Mouse (Mus musculus): ENCODE measurements around the gene Gpr1. TPM values are rescaled to one million over a fixed set of nuclear protein-coding genes. Genes with fewer than 3 reads are reported as not detected.
A peak's percentile ranks its signal among the peaks of the same experiment; 100 is the strongest.

Gene Gpr1
- polyA plus RNA-seq, 1 experiment from 2014 or later = 0.88 TPM

DNA sequence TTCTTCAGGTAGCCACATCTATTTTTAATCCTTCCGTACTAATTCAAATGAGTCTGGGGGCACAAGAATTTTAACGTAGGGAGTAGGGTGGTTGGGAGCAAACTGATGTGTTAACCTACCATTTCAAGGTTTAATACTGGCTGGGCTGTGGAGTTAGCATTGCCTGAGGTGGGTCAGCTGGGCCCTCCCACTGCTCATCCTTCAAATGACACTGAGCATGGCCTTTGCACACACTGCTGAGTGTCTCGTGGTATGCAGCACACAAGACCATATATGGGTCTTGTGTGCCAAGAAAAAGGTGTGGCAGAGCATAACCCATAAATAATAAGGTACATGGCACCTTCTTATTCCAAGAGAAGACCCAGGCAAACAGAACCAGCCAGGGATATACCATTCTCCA, 6.7 kb downstream of the Gpr1 start:
- Histone ChIP-seq H3K4me2 (ENCODE audit: low read length) (no peak overlapping the region), H3K9me3 (replicated peaks; ENCODE audit: control insufficient read depth, low read length, poor library complexity, severe bottlenecking) (no peaks in the 10 kb centered on the region), H3K4me3 (ENCODE audit: low read depth, low read length) (no peak overlapping the region), H3K36me3 (ENCODE audit: control insufficient read depth, insufficient read depth, low read length) (no peaks in the 10 kb centered on the region), H3K27me3 (ENCODE audit: control insufficient read depth, insufficient read depth, low read depth, low read length) (no peaks in the 10 kb centered on the region), H3K4me1 (ENCODE audit: control insufficient read depth, insufficient read depth, low read length) (peaks cover 16% of the 10 kb centered on the region), H3K9ac (ENCODE audit: low read depth, low read length) (no peak overlapping the region), H3K27ac (ENCODE audit: low read length) (no peak overlapping the region)
- ATAC-seq = no peak
- WGBS = 84% methylated on average over 3 of the region's 3 CpGs

DNA sequence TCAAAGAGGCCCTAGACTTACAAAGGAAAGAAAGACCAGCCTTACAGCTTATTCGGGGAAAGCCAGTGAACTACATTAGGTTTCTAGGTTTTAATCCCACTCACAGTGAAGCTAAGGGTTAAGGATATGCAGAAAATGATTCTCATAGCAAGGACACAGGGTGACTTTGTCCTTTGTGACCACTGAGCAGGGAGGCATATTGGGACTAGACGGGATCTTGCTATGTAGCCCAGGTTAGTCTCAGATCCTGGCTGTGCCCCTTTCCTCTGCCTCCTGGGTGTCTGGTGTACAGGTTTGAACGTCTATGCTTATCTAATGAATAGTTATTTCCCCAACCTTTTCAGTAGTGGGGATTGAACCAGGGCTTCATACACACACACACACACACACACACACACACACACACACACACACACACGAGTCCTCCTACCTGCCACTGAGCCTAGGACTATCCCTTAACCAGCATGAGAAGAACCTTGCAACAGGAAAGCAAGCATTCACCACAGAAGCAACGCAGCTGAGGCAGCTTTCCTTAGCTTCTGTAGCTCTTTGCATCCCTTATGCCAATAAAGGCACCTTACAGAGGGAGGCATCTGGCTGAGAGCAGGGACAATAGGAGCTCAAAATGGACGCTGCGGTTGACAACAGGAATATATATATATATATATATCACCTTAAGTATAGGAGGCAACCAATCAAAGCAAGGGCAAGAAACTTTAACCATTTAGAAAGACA, 9.5 kb downstream of the Gpr1 start:
- WGBS = 7% methylated on average over 7 of the region's 7 CpGs
- H3K27ac ChIP-seq (ENCODE audit: low read length) = peak overlapping the region; percentile 83
- peak overlapping the region; percentile 6; the same call in 1 of the 2 replicates for H3K9ac ChIP-seq (ENCODE audit: low read depth, low read length)
- H3K4me1 ChIP-seq (ENCODE audit: control insufficient read depth, insufficient read depth, low read length) = peaks cover 16% of the 10 kb centered on the region
- H3K27me3 ChIP-seq (ENCODE audit: control insufficient read depth, insufficient read depth, low read depth, low read length) = no peaks in the 10 kb centered on the region
- no peak overlapping the region for H3K4me2 ChIP-seq (ENCODE audit: low read length)
- no peak overlapping the region for H3K4me3 ChIP-seq (ENCODE audit: low read depth, low read length)
- H3K36me3 ChIP-seq (ENCODE audit: control insufficient read depth, insufficient read depth, low read length) = no peaks in the 10 kb centered on the region
- 0 out of 2 replicates have a peak, but pooled peaks have one; percentile 32 for ATAC-seq
- no peaks in the 10 kb centered on the region; the same call in 1 of the 2 replicates for H3K9me3 ChIP-seq (replicated peaks; ENCODE audit: control insufficient read depth, low read length, poor library complexity, severe bottlenecking)

DNA sequence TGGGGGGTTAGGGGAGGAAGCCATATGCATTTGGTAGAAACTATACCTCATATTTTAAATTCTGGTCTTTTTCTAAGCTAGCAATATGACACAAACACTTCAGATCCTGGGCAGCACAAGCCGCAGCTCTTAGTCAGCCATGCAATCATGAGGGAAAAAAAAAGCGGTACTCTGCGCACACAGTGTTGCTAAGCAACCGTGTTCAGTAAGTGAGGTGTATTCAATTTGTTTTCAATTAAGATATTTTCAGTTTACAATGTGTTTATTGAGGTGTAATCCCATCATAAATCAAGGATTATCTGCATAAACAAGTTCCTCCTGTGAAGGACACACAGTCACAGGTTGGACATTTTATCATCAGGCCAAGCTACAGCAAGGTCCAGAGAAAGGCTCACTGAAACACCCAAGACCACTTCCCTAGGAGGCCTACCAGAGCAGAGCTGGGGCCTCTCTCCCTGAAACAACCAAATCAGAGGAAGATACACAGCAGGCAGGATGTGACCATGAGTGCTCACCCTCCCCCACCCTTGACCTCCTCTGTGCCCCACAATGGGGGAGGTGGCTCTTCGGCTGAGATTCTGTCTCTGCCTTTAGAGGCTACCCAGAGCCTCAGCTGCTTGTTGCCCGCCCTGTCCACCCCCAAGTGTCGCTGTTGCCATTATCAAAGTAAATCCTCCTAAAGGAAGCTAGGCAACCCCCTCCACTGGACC, 10.2 kb downstream of the Gpr1 start:
- Histone ChIP-seq H3K4me1 (ENCODE audit: control insufficient read depth, insufficient read depth, low read length) (peaks cover 16% of the 10 kb centered on the region), H3K4me3 (ENCODE audit: low read depth, low read length) (no peak overlapping the region), H3K9me3 (replicated peaks; ENCODE audit: control insufficient read depth, low read length, poor library complexity, severe bottlenecking) (no peaks in the 10 kb centered on the region; the same call in 1 of the 2 replicates), H3K36me3 (ENCODE audit: control insufficient read depth, insufficient read depth, low read length) (no peaks in the 10 kb centered on the region), H3K4me2 (ENCODE audit: low read length) (no peak overlapping the region), H3K27me3 (ENCODE audit: control insufficient read depth, insufficient read depth, low read depth, low read length) (no peaks in the 10 kb centered on the region), H3K9ac (ENCODE audit: low read depth, low read length) (peak overlapping the region; percentile 6; the same call in 1 of the 2 replicates), H3K27ac (ENCODE audit: low read length) (peak overlapping the region; percentile 83)
- 4% methylated on average over 7 of the region's 7 CpGs for WGBS
- peak; percentile 90 for ATAC-seq

DNA sequence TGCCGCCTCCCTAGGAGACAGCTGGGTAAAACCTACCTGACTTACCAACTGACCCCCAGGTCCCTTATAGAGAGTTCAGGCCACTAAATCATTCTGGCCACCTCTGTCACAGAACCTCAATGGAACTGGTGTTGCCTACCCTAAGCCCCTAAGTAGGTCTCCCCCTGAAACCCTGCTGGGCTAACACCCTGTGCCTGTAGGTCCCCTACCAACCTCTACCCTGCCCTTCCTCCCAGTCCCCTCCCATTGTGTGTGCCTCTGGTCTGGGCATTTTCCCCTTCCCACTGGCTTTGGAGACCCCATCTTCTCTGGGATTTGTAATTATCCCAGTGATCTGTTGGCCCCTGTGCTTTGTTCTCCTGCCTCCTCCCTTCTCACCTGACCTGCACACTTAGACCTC, 10.9 kb downstream of the Gpr1 start:
- peaks cover 16% of the 10 kb centered on the region for H3K4me1 ChIP-seq (ENCODE audit: control insufficient read depth, insufficient read depth, low read length)
- 77% methylated on average over 1 of the region's 1 CpGs for WGBS
- no peak overlapping the region for H3K4me2 ChIP-seq (ENCODE audit: low read length)
- no peaks in the 10 kb centered on the region for H3K27me3 ChIP-seq (ENCODE audit: control insufficient read depth, insufficient read depth, low read depth, low read length)
- no peak overlapping the region for H3K4me3 ChIP-seq (ENCODE audit: low read depth, low read length)
- peak; percentile 58 for ATAC-seq
- peak overlapping the region; percentile 83 for H3K27ac ChIP-seq (ENCODE audit: low read length)
- no peaks in the 10 kb centered on the region; the same call in 1 of the 2 replicates for H3K9me3 ChIP-seq (replicated peaks; ENCODE audit: control insufficient read depth, low read length, poor library complexity, severe bottlenecking)
- peak overlapping the region; percentile 3; the same call in 1 of the 2 replicates for H3K9ac ChIP-seq (ENCODE audit: low read depth, low read length)
- no peaks in the 10 kb centered on the region for H3K36me3 ChIP-seq (ENCODE audit: control insufficient read depth, insufficient read depth, low read length)

DNA sequence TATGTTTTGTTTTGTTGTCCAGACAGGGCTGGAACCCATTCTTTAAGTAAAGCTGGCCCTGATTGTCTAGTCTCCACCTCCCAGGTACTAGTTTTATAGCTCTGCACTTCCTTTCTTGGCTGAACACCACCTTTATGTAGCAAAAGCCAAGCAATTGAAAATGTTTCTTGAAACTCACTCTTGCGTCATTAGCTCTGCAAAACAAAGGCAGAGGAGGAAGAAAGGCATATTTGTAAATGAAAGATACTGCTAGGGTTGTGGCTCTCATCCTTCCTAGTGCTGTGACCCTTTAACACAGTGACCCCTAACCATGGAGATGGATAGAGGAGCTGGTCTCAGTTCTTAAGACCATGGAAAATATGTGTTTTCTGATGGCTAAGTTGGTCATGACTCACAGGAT, 12.7 kb downstream of the Gpr1 start:
- no peak overlapping the region for H3K4me3 ChIP-seq (ENCODE audit: low read depth, low read length)
- no peaks in the 10 kb centered on the region for H3K36me3 ChIP-seq (ENCODE audit: control insufficient read depth, insufficient read depth, low read length)
- no peak overlapping the region for H3K27ac ChIP-seq (ENCODE audit: low read length)
- H3K9ac ChIP-seq (ENCODE audit: low read depth, low read length) = no peak overlapping the region
- H3K4me2 ChIP-seq (ENCODE audit: low read length) = no peak overlapping the region
- no peaks in the 10 kb centered on the region for H3K27me3 ChIP-seq (ENCODE audit: control insufficient read depth, insufficient read depth, low read depth, low read length)
- no peak for ATAC-seq
- peaks cover 16% of the 10 kb centered on the region for H3K4me1 ChIP-seq (ENCODE audit: control insufficient read depth, insufficient read depth, low read length)
- no peaks in the 10 kb centered on the region; the same call in 1 of the 2 replicates for H3K9me3 ChIP-seq (replicated peaks; ENCODE audit: control insufficient read depth, low read length, poor library complexity, severe bottlenecking)
- WGBS = 85% methylated on average over 1 of the region's 1 CpGs

DNA sequence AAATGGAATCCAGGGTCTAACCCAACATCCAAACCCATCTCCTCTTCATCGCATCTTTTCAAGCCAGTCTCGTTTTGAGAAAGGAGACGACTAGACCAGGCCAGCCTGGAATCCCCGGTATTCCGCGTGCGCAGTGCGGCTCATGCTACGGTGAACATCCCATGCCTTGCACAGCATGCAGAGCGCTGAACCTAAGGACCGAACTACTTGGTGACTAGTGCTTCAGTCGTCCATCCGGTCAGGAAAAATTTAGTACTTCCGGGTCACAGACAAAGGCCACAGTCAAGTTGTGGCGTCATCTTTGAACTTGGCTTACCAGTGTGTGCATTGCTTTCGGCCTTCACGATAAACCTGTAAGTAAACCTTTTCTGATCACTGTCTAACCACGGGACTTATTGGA, 14.0 kb downstream of the Gpr1 start:
- WGBS = 97% methylated on average over 18 of the region's 18 CpGs

DNA sequence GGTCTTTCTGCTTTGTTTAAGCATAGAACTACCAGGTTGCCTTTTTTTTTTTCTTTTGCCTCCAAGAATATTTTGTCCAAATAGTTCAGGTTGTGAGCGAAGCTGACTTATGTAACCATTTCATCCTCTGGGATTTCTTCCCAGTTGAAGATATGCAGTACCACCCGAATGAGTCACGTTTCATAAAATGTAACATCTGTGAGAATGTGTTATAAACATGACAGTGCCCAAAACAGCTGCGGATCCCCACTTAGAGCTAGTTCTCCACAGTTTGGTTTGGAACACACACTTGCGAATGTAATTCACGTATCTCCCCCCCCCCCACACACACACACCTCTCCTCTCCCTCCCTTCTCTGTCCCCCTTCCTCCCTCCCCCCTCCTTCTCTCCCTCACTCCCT, 15.0 kb downstream of the Gpr1 start:
- Histone ChIP-seq H3K9me3 (replicated peaks; ENCODE audit: control insufficient read depth, low read length, poor library complexity, severe bottlenecking) (no peaks in the 10 kb centered on the region; the same call in 1 of the 2 replicates), H3K36me3 (ENCODE audit: control insufficient read depth, insufficient read depth, low read length) (no peaks in the 10 kb centered on the region), H3K27ac (ENCODE audit: low read length) (no peak overlapping the region), H3K9ac (ENCODE audit: low read depth, low read length) (no peak overlapping the region), H3K27me3 (ENCODE audit: control insufficient read depth, insufficient read depth, low read depth, low read length) (no peaks in the 10 kb centered on the region), H3K4me3 (ENCODE audit: low read depth, low read length) (no peak overlapping the region), H3K4me1 (ENCODE audit: control insufficient read depth, insufficient read depth, low read length) (peaks cover 11% of the 10 kb centered on the region), H3K4me2 (ENCODE audit: low read length) (no peak overlapping the region)
- no peak for ATAC-seq
- WGBS = 91% methylated on average over 6 of the region's 6 CpGs

More for the DNA sequence above, 14.0 kb downstream of the Gpr1 start:
- no peak overlapping the region for H3K9ac ChIP-seq (ENCODE audit: low read depth, low read length)
- no peak for ATAC-seq
- no peak overlapping the region for H3K4me2 ChIP-seq (ENCODE audit: low read length)
- H3K4me1 ChIP-seq (ENCODE audit: control insufficient read depth, insufficient read depth, low read length) = peaks cover 16% of the 10 kb centered on the region
- H3K4me3 ChIP-seq (ENCODE audit: low read depth, low read length) = no peak overlapping the region
- no peak overlapping the region for H3K27ac ChIP-seq (ENCODE audit: low read length)
- no peaks in the 10 kb centered on the region for H3K27me3 ChIP-seq (ENCODE audit: control insufficient read depth, insufficient read depth, low read depth, low read length)
- H3K9me3 ChIP-seq (replicated peaks; ENCODE audit: control insufficient read depth, low read length, poor library complexity, severe bottlenecking) = no peaks in the 10 kb centered on the region; the same call in 1 of the 2 replicates
- H3K36me3 ChIP-seq (ENCODE audit: control insufficient read depth, insufficient read depth, low read length) = no peaks in the 10 kb centered on the region

DNA sequence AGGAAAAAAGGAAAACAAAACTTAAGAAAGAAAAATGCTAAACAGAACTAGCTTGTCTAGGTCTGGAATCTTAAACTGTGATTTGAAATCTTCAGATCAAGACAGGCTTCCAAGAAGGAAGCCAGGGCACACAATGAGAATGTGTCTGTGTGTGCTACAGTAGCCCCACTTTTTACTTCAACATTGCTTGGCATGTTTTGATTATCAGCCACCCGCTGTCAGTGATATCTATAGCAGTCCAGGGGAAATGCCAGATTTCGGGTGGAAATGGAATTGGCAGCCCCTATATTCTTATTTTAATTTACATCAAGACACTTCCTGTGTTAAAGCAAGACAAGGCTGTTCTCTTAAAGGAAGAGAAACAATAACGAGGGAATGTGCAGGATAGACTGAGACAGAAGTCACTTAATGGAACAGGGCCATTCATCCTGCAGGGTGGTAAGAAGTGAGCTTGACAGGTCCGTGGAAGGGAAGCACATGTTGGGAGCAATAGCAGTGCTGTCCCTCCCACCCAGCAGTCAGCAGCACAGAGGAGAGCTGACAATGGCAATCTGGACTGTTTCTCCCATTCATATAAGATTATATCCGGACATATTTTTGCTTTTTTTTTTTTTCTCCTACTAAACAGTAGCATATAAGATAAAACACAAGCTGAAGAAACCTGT, 18.4 kb downstream of the Gpr1 start:
- WGBS = 70% methylated on average over 5 of the region's 5 CpGs
- H3K9ac ChIP-seq (ENCODE audit: low read depth, low read length) = no peak overlapping the region
- no peaks in the 10 kb centered on the region for H3K36me3 ChIP-seq (ENCODE audit: control insufficient read depth, insufficient read depth, low read length)
- H3K27me3 ChIP-seq (ENCODE audit: control insufficient read depth, insufficient read depth, low read depth, low read length) = no peaks in the 10 kb centered on the region
- no peak for ATAC-seq
- no peaks in the 10 kb centered on the region; the same call in 1 of the 2 replicates for H3K9me3 ChIP-seq (replicated peaks; ENCODE audit: control insufficient read depth, low read length, poor library complexity, severe bottlenecking)
- no peak overlapping the region for H3K27ac ChIP-seq (ENCODE audit: low read length)
- H3K4me3 ChIP-seq (ENCODE audit: low read depth, low read length) = no peak overlapping the region
- H3K4me1 ChIP-seq (ENCODE audit: control insufficient read depth, insufficient read depth, low read length) = no peaks in the 10 kb centered on the region
- H3K4me2 ChIP-seq (ENCODE audit: low read length) = no peak overlapping the region

Measured in midbrain, embryonic 16.5 days (tissue).